Mouse (Mus musculus): ENCODE results near the gene Tgfb1. TPM values are rescaled to one million over a fixed set of nuclear protein-coding genes. Genes with fewer than 3 reads are reported as not detected.
A peak's percentile ranks its signal among the peaks of the same experiment; 100 is the strongest.

Tgfb1 gene
- polyA plus RNA-seq, 1 experiment from 2014 or later, result 3.9 TPM

GRCm38 (mm10) chr7:25688810-25689586 is 2.2 kb downstream of the Tgfb1 start:
- H3K9ac ChIP-seq (ENCODE audit: low read depth, low read length), result peak overlapping the region; percentile 76
- 0 out of 2 replicates have a peak overlapping the region, but pooled peaks have one; percentile 6 for H3K27ac ChIP-seq (replicated peaks; ENCODE audit: low read depth, low read length)
- peaks cover 46% of the 10 kb centered on the region for H3K27me3 ChIP-seq (replicated peaks; ENCODE audit: control insufficient read depth, insufficient read depth, low read length)
- ATAC-seq (ENCODE audit: low read depth) (peak; percentile 32; the same call in 1 of the 2 replicates), DNase-seq (ENCODE audit: low spot score) (peak; percentile 77)
- H3K9me3 ChIP-seq (ENCODE audit: control insufficient read depth, low read length), result 0 out of 2 replicates have a peak, but pooled peaks cover 3% of the 10 kb centered on the region
- no peaks in the 10 kb centered on the region for H3K36me3 ChIP-seq (ENCODE audit: control insufficient read depth, insufficient read depth, low read length)
- H3K4me1 ChIP-seq (ENCODE audit: control insufficient read depth, insufficient read depth, low read length), result peaks cover 23% of the 10 kb centered on the region; the same call in 1 of the 2 replicates
- peak overlapping the region; percentile 90 for H3K4me2 ChIP-seq (ENCODE audit: low read depth, low read length)
- peak overlapping the region; percentile 73 for H3K4me3 ChIP-seq (ENCODE audit: low read depth, low read length)
- under 1% methylated on average over 39 of the region's 52 CpGs for WGBS

DNA sequence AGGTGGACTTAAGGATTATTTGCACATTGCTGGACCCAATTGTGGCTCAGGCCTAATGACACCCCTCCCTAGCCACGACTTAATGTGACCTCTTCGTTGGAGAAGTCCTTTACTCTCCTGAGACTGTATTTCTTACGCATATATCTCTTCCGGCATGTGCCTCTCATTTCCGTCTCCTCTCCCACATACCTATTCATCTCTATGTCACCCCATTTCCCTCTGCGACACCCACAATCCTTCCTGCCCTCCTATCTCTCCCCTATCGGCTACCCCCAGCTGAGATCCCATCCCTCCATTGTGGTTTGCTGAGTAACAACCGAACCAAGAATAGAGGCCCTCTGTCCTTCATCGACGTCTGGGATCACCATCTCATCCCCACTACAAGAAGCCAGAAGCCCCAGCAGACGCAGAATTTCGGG is 2.8 kb downstream of the Tgfb1 start:
- peak overlapping the region; percentile 90 for H3K4me2 ChIP-seq (ENCODE audit: low read depth, low read length)
- 11% methylated on average over 12 of the region's 12 CpGs for WGBS
- 0 out of 2 replicates have a peak, but pooled peaks cover 3% of the 10 kb centered on the region for H3K9me3 ChIP-seq (ENCODE audit: control insufficient read depth, low read length)
- peaks cover 46% of the 10 kb centered on the region for H3K27me3 ChIP-seq (replicated peaks; ENCODE audit: control insufficient read depth, insufficient read depth, low read length)
- peak overlapping the region; percentile 73 for H3K4me3 ChIP-seq (ENCODE audit: low read depth, low read length)
- H3K4me1 ChIP-seq (ENCODE audit: control insufficient read depth, insufficient read depth, low read length), result peaks cover 23% of the 10 kb centered on the region; the same call in 1 of the 2 replicates
- H3K36me3 ChIP-seq (ENCODE audit: control insufficient read depth, insufficient read depth, low read length), result no peaks in the 10 kb centered on the region
- H3K9ac ChIP-seq (ENCODE audit: low read depth, low read length), result peak overlapping the region; percentile 76; the same call in 1 of the 2 replicates
- H3K27ac ChIP-seq (replicated peaks; ENCODE audit: low read depth, low read length), result no peak overlapping the region
- ATAC-seq (ENCODE audit: low read depth) (no peak), DNase-seq (ENCODE audit: low spot score) (no peak)

- no peak for DNase-seq (ENCODE audit: low spot score)
- Histone ChIP-seq H3K4me2 (ENCODE audit: low read depth, low read length) (peak overlapping the region; percentile 90), H3K27ac (replicated peaks; ENCODE audit: low read depth, low read length) (no peak overlapping the region), H3K9ac (ENCODE audit: low read depth, low read length) (no peak overlapping the region), H3K4me1 (ENCODE audit: control insufficient read depth, insufficient read depth, low read length) (peaks cover 23% of the 10 kb centered on the region; the same call in 1 of the 2 replicates), H3K27me3 (replicated peaks; ENCODE audit: control insufficient read depth, insufficient read depth, low read length) (peaks cover 46% of the 10 kb centered on the region), H3K4me3 (ENCODE audit: low read depth, low read length) (peak overlapping the region; percentile 73; the same call in 1 of the 2 replicates), H3K36me3 (ENCODE audit: control insufficient read depth, insufficient read depth, low read length) (no peaks in the 10 kb centered on the region), H3K9me3 (ENCODE audit: control insufficient read depth, low read length) (0 out of 2 replicates have a peak, but pooled peaks cover 3% of the 10 kb centered on the region)
- WGBS, result 32% methylated on average over 5 of the region's 5 CpGs
- ATAC-seq (ENCODE audit: low read depth), result no peak
Measured at GRCm38 (mm10) chr7:25690051-25690450, 3.2 kb downstream of the Tgfb1 start.

- peaks cover 13% of the 10 kb centered on the region for H3K27me3 ChIP-seq (replicated peaks; ENCODE audit: control insufficient read depth, insufficient read depth, low read length)
- 0 out of 2 replicates have a peak, but pooled peaks cover 3% of the 10 kb centered on the region for H3K9me3 ChIP-seq (ENCODE audit: control insufficient read depth, low read length)
- no peak overlapping the region for H3K9ac ChIP-seq (ENCODE audit: low read depth, low read length)
- 62% methylated on average over 8 of the region's 8 CpGs for WGBS
- no peak for ATAC-seq (ENCODE audit: low read depth)
- DNase-seq (ENCODE audit: low spot score), result no peak
- H3K36me3 ChIP-seq (ENCODE audit: control insufficient read depth, insufficient read depth, low read length), result no peaks in the 10 kb centered on the region
- no peak overlapping the region for H3K27ac ChIP-seq (replicated peaks; ENCODE audit: low read depth, low read length)
- no peak overlapping the region for H3K4me3 ChIP-seq (ENCODE audit: low read depth, low read length)
- no peak overlapping the region for H3K4me2 ChIP-seq (ENCODE audit: low read depth, low read length)
- H3K4me1 ChIP-seq (ENCODE audit: control insufficient read depth, insufficient read depth, low read length), result peaks cover 5% of the 10 kb centered on the region; the same call in 1 of the 2 replicates
Measured at GRCm38 (mm10) chr7:25694104-25694503, 7.3 kb downstream of the Tgfb1 start.

- DNase-seq (ENCODE audit: low spot score) (no peak), ATAC-seq (ENCODE audit: low read depth) (no peak)
- H3K9me3 ChIP-seq (ENCODE audit: control insufficient read depth, low read length), result peaks cover 5% of the 10 kb centered on the region; the same call in 1 of the 2 replicates
- H3K36me3 ChIP-seq (ENCODE audit: control insufficient read depth, insufficient read depth, low read length), result 0 out of 2 replicates have a peak, but pooled peaks cover 11% of the 10 kb centered on the region
- no peak overlapping the region for H3K27ac ChIP-seq (replicated peaks; ENCODE audit: low read depth, low read length)
- H3K4me3 ChIP-seq (ENCODE audit: low read depth, low read length), result no peak overlapping the region
- 0 out of 2 replicates have a peak, but pooled peaks cover 3% of the 10 kb centered on the region for H3K4me1 ChIP-seq (ENCODE audit: control insufficient read depth, insufficient read depth, low read length)
- H3K4me2 ChIP-seq (ENCODE audit: low read depth, low read length), result no peak overlapping the region
- WGBS, result 51% methylated on average over 13 of the region's 13 CpGs
- no peak overlapping the region for H3K9ac ChIP-seq (ENCODE audit: low read depth, low read length)
- H3K27me3 ChIP-seq (replicated peaks; ENCODE audit: control insufficient read depth, insufficient read depth, low read length), result 0 out of 2 replicates have a peak, but pooled peaks cover 5% of the 10 kb centered on the region
Measured at GRCm38 (mm10) chr7:25699851-25700250, 13.0 kb downstream of the Tgfb1 start.

GRCm38 (mm10) chr7:25700732-25701131 is 13.9 kb downstream of the Tgfb1 start:
- H3K27ac ChIP-seq (replicated peaks; ENCODE audit: low read depth, low read length), result no peak overlapping the region
- no peak overlapping the region for H3K4me3 ChIP-seq (ENCODE audit: low read depth, low read length)
- H3K9ac ChIP-seq (ENCODE audit: low read depth, low read length), result no peak overlapping the region
- 0 out of 2 replicates have a peak, but pooled peaks cover 5% of the 10 kb centered on the region for H3K27me3 ChIP-seq (replicated peaks; ENCODE audit: control insufficient read depth, insufficient read depth, low read length)
- ATAC-seq (ENCODE audit: low read depth) (no peak), DNase-seq (ENCODE audit: low spot score) (no peak)
- no peak overlapping the region for H3K4me2 ChIP-seq (ENCODE audit: low read depth, low read length)
- H3K4me1 ChIP-seq (ENCODE audit: control insufficient read depth, insufficient read depth, low read length), result 0 out of 2 replicates have a peak, but pooled peaks cover 3% of the 10 kb centered on the region
- H3K9me3 ChIP-seq (ENCODE audit: control insufficient read depth, low read length), result peaks cover 5% of the 10 kb centered on the region; the same call in 1 of the 2 replicates
- H3K36me3 ChIP-seq (ENCODE audit: control insufficient read depth, insufficient read depth, low read length), result 0 out of 2 replicates have a peak, but pooled peaks cover 11% of the 10 kb centered on the region
- WGBS, result 74% methylated on average over 12 of the region's 12 CpGs

- peaks cover 5% of the 10 kb centered on the region; the same call in 1 of the 2 replicates for H3K9me3 ChIP-seq (ENCODE audit: control insufficient read depth, low read length)
- no peak overlapping the region for H3K4me3 ChIP-seq (ENCODE audit: low read depth, low read length)
- H3K4me2 ChIP-seq (ENCODE audit: low read depth, low read length), result no peak overlapping the region
- 0 out of 2 replicates have a peak, but pooled peaks cover 5% of the 10 kb centered on the region for H3K27me3 ChIP-seq (replicated peaks; ENCODE audit: control insufficient read depth, insufficient read depth, low read length)
- 0 out of 2 replicates have a peak, but pooled peaks cover 11% of the 10 kb centered on the region for H3K36me3 ChIP-seq (ENCODE audit: control insufficient read depth, insufficient read depth, low read length)
- no peak overlapping the region for H3K27ac ChIP-seq (replicated peaks; ENCODE audit: low read depth, low read length)
- no peak for DNase-seq (ENCODE audit: low spot score)
- 88% methylated on average over 2 of the region's 2 CpGs for WGBS
- no peak overlapping the region for H3K9ac ChIP-seq (ENCODE audit: low read depth, low read length)
- ATAC-seq (ENCODE audit: low read depth), result no peak
- H3K4me1 ChIP-seq (ENCODE audit: control insufficient read depth, insufficient read depth, low read length), result 0 out of 2 replicates have a peak, but pooled peaks cover 3% of the 10 kb centered on the region
Measured at GRCm38 (mm10) chr7:25702350-25702749, 15.5 kb downstream of the Tgfb1 start.

- no peak; the same call in 1 of the 2 replicates for ATAC-seq (ENCODE audit: low read depth)
- Histone ChIP-seq H3K27me3 (replicated peaks; ENCODE audit: control insufficient read depth, insufficient read depth, low read length) (0 out of 2 replicates have a peak, but pooled peaks cover 5% of the 10 kb centered on the region), H3K36me3 (ENCODE audit: control insufficient read depth, insufficient read depth, low read length) (0 out of 2 replicates have a peak, but pooled peaks cover 11% of the 10 kb centered on the region), H3K27ac (replicated peaks; ENCODE audit: low read depth, low read length) (no peak overlapping the region), H3K9ac (ENCODE audit: low read depth, low read length) (no peak overlapping the region), H3K9me3 (ENCODE audit: control insufficient read depth, low read length) (peaks cover 5% of the 10 kb centered on the region; the same call in 1 of the 2 replicates), H3K4me3 (ENCODE audit: low read depth, low read length) (no peak overlapping the region), H3K4me1 (ENCODE audit: control insufficient read depth, insufficient read depth, low read length) (0 out of 2 replicates have a peak, but pooled peaks cover 3% of the 10 kb centered on the region), H3K4me2 (ENCODE audit: low read depth, low read length) (no peak overlapping the region)
- no peak for DNase-seq (ENCODE audit: low spot score)
- WGBS, result 30% methylated on average over 10 of the region's 10 CpGs
Measured at GRCm38 (mm10) chr7:25703793-25704494, 17.1 kb downstream of the Tgfb1 start.
